Mouse (Mus musculus): ENCODE results near the gene Ggt6. TPM values are rescaled to one million over a fixed set of nuclear protein-coding genes. Genes with fewer than 3 reads are reported as not detected.
"Not testable (repeated sequence)": the region's sequence is repeated elsewhere in the genome, so short reads cannot be mapped to it uniquely, and the experiment has no call there.

Ggt6 gene
- total RNA-seq, 2 experiments from 2014 or later, result not detected

DNA sequence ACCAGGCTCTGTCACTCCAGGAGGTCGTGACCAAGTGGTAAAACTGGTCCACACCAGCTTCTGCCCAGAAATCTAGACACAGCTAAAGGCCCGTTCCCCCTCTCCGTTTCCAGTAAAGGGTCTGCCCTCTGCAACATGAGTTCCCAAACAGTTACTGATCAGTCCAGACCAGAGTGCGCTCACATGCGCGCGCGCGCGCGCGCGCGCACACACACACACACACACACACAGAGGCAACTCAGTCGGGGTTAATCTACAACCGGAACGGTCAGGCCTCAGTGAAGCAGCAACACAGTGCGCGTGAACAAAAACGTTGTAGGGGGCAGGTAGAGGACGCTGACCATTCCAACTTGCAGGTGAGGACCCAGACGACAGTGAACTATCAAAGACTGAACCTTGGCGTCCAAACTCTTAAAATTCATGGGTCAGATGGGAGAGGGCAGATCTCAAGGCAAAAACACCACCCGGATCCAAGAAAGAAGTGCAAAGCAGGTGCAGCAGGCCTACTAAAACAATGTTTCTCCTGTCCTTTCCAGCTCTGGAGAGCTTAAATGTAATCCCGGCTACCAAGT lies 24.7 kb upstream of the Ggt6 start:
- no peak for DNase-seq (ENCODE audit: low spot score in 2 of 2)

DNA sequence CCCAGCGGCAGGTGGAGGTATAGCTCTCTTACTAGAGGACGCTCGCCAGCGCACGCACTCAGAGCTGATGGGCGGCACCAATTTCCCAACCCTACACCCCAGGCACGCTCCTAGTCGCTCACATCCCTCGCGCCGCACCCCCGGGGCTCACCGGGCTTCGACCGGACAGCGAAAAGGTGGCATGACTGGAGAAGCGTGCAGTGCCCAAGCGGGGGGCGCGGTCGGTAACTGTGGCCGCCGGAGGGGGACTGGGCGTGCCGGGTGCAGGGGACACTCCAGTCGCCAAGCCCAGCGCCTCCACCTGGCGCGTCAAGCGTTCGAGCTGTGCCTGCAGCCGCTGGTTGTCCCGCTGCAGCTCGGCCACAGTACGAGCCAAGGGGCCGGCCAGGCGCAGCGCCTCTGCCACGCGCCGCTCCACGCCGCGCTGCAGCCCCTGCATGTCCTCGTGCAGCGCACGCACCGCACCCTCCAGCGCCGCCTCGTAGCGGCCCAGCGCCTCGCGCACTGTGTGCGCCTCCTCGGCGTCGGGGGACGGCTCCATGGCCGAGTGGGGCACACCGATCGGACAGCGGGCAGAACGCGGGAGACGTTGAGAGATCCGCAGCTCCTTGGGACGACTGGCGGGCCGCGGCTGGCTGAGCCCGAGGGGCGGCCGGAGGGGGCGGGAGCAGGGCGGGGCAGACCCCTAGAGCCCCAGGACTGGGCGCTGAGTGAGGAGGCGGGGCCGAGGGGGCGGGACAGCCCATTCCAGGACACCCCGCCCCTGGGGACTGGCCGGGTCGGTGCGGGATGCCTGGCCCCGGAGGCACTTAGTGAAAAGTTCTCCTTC lies 24.0 kb upstream of the Ggt6 start, which contains the start of gene Smtnl2:
Gene Smtnl2 (minus strand): TSS at position 621 of the 829 bp plus-strand sequence.
- peak in 1 of 2 experiments; percentile 52 for DNase-seq (ENCODE audit: low spot score in 2 of 2)

GRCm38 (mm10) chr11:72411945-72412344 lies 23.4 kb upstream of the Ggt6 start:
- DNase-seq (ENCODE audit: low spot score in 2 of 2), result no peak

DNA sequence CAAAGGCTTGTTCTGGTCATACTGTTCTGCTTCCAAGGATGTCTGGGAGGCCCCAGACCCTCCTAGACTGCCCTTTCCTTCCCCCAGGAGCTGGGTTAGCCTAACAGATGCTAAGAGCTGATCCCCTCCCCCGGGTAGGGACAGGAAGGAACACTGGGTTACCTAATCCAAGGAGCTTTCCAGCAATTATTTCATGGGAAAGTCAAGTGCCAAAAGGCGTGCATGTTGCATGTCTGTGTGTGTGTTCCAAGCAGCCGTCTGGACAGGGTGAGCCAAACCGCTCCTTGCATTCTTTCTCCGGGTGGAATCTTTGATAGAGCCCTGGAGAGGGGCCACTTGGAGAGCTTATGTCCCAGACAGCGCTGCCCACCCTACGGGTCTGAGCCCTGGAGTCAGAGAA lies 22.3 kb upstream of the Ggt6 start:
- no peak for DNase-seq (ENCODE audit: low spot score in 2 of 2)

GRCm38 (mm10) chr11:72413601-72414190 lies 21.6 kb upstream of the Ggt6 start:
- DNase-seq (ENCODE audit: low spot score in 2 of 2), result no peak

DNA sequence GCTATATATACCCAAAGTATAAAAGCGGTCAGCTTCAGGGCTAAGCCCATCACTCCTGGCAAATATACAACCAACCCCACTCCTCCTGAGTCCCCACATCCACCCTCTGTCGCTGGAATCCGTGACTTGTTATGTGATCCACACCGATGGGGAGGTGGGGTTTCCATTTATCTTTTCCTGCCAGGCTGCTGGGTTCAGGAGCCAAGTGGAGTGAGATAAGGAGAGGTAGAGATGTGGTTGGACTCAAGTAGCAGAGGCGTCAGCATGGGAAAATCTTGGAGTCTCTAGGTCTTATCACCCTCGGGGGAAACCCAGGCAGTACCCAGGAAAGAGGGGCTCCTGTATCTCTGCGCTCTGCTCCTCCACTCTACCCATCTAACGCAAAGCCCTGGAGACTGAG lies 20.2 kb upstream of the Ggt6 start:
- no peak for DNase-seq (ENCODE audit: low spot score in 2 of 2)

DNA sequence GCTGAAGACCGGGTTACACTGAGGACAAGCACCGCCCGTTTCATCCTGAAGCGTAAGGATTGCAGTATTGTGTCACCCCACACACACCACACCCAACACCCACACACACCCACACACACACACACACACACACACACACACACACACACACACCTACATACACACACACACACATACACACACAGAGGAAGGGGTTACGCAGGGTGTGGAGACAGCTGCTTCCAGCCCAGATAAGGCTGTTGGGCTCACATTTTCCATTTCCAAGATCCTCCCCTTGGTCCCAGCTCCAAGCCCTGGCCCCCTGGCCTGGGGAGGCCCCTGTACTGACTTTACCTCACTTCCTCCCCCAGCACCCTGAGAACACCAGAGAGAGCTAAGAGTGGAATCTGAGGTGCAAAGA lies 18.7 kb upstream of the Ggt6 start:
- DNase-seq (ENCODE audit: low spot score in 2 of 2), result no peak

GRCm38 (mm10) chr11:72417376-72417775 lies 17.9 kb upstream of the Ggt6 start:
- DNase-seq (ENCODE audit: low spot score in 2 of 2), result no peak

DNA sequence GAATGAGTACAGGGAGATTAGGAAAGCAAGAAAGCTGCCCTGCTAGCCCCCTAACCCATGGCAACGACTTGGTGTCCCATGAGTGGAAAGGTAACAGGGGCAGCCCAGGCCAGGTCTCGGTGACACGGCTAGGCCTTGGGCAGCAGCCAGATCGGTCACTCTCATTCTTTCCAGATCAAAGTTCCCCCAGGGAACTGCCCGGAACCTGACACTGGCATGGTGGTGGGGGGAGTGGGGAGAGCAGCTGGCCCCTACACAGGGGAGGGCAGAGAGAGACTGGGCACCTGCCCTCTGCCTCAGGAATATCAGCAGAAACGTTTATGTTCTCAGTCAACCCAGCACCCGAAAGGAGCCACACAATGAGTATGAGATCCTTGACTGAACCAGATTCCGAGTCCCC lies 17.1 kb upstream of the Ggt6 start:
- DNase-seq (ENCODE audit: low spot score in 2 of 2), result no peak

DNA sequence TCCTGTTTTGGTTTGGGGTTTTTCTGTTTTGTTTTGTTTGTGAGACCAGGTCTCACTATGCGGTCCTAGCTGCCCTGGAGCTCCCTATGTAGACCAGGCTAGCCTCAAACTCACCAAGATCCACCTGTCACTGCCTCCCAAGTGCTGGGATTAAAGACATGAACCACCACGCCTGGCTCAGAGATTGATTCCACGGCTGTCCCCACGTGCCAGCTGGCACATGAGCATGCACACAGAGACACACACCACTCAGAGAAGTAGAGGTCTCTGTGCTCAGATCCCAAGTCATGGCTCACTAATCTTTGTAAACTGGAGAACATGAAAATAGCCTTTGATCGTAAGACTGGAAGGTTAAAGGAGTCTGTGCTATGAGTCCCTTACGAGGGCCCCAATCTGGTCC lies 16.3 kb upstream of the Ggt6 start:
- DNase-seq (ENCODE audit: low spot score in 2 of 2), result no peak

DNA sequence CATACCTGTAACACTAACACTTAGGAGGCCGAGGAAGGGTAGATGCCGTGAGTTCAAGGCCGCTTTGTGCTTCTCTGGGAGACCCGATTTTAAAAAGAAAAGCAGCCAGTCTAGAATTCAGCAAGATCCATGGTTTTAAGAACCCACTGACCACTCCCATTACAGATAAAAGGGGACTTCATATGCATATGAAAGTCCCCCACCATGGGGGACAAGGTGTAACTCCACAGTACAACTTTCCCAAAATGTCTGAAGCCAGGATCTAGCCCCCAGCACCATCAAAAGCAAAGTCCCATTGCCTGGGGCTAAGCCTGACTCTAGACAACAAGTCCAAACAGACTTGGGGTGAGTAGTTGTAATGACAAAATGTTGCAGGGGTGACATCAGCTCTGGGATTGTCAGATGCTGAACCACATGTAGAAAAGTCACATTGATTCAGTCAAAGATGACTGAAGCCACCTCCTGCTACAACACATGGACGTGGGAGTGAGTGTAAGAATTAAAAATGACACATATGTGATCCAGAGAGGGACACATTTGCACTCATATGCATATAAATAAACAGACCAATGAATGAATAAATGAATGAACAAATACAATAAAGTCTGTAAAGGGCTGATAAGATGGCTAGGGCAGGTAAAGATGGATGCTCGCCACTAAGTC lies 14.7 kb upstream of the Ggt6 start:
- DNase-seq (ENCODE audit: low spot score in 2 of 2), result peak in 1 of 2 experiments; percentile 51

GRCm38 (mm10) chr11:72421518-72422278 lies 13.6 kb upstream of the Ggt6 start:
- no peak for DNase-seq (ENCODE audit: low spot score in 2 of 2)

DNA sequence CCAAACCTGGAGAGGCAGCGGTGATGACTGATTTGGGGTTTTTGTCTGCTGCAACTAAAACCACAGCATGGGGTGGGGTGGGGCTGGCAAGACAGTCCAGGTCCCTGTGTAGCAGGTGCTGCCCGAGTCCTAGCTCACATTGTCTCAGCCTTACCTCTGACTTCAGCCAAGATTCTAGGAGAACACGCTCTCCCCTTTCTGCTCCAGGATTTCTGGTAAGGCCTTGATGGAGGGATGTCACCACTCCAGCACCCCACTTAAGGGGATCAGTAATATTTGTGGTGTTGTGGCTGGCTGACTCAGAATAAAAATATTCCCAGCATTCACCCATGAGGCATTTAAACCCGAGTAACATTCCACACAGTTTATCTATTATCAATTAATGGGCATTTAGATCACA lies 11.6 kb upstream of the Ggt6 start:
- no peak for DNase-seq (ENCODE audit: low spot score in 2 of 2)

DNA sequence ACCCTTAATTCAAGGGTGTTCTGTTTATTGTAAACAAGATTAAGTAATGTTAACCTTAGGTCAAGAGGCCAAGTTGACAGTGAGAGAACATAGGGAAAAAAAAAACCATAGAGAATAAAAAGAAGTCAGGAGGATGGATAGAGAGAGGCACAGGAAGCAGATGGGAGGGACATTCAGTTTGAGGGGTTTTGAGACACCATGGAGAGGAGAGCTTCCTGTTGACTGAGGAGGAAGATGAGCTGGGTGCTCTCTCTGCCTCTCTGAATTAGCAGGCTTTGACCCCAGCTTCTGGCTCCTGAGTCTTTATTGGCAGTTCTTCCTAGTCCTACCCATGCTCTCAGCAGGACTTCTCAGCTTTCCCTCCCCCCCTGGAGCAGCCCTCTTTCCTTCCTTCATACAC lies 10.1 kb upstream of the Ggt6 start:
- no peak for DNase-seq (ENCODE audit: low spot score in 2 of 2)

DNA sequence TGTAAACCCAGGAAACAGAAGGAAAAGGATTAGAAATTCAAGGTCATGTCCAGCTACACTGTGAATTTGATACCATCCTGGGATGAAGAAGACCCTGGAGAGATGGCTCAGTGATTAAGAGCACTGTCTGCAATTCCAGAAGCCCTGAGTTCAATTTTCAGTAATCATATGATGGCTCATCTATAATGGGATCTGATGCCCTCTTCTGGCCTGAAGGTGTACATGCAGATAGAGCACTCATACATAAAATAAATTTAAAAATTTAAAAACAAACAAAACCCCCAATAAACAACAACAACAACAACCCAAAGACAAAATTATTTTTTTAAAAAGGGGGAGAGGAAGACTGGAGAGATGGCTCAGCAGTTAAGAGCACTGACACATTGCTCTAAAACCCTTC lies 8.4 kb upstream of the Ggt6 start:
- DNase-seq (ENCODE audit: low spot score in 2 of 2), result no peak

- peak; percentile 65 to 83 for DNase-seq (ENCODE audit: low spot score in 2 of 2)
Measured at GRCm38 (mm10) chr11:72428694-72429093, 6.6 kb upstream of the Ggt6 start.

DNA sequence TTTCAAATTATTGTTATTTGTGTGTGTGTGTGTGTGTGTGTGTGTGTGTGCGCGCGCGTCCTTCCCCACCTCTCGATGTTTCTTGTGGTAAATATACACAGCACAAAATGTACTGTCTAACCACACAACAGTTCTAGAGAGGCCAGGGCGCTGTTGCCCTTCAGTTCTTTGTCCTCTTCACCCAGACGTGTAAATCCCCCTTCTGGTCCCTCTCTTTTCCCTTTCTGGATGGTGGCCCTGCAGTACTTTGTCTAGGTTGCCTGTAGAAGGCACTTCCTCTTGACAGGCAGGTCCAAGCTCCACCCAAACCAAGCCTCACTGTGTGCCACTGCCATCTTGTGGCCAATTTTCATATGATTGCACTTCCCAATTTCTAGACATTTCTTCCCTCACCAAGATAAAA lies 6.0 kb upstream of the Ggt6 start:
- DNase-seq (ENCODE audit: low spot score in 2 of 2), result peak; percentile 70 to 86

GRCm38 (mm10) chr11:72430311-72431068 lies 4.8 kb upstream of the Ggt6 start:
- DNase-seq (ENCODE audit: low spot score in 2 of 2), result not testable (repeated sequence)

GRCm38 (mm10) chr11:72435694-72436045 lies 344 bp downstream of the Ggt6 start:
- no peak for DNase-seq (ENCODE audit: low spot score in 2 of 2)

- peak in 1 of 2 experiments; percentile 68 for DNase-seq (ENCODE audit: low spot score in 2 of 2)
Measured at GRCm38 (mm10) chr11:72436271-72436670, 945 bp downstream of the Ggt6 start.

Data from layer of hippocampus, postnatal 14 days (tissue).